Mouse (Mus musculus) embryonic facial prominence, embryonic 14.5 days (tissue): ENCODE measurements at regions not wholly inside any gene's neighbourhood (a gene's known extent, or its start where the extent isn't known, plus 50 kb on each side); places are given as distances from the start of the nearest gene placed in this dataset.

ENCODE experiments used
- ATAC-seq: fragments of 200-750 bp; cut with Nextera tagmentation; 2 replicates; pipeline ENCODE4 v1.8.0; 2017; ENCODE audit warnings: low read depth, moderate number of reproducible peaks, moderate TSS enrichment
- DNase-seq: peaks from one replicate; pipeline ENCODE4 v3.0.0-alpha.2; 2015; ENCODE audit warnings: low spot score
- H3K27ac ChIP-seq: fragments of 300-500 bp; sonication (generic); replicated peaks from 2 replicates; pipeline ENCODE4 v1.5.1; 2014; ENCODE audit warnings: low read depth, mild to moderate bottlenecking, low read length, moderate library complexity
- H3K27me3 ChIP-seq: fragments of 300-500 bp; sonication (generic); replicated peaks from 2 replicates; pipeline ENCODE4 v1.6.1; 2014; ENCODE audit warnings: low read length; ENCODE audit not compliant: control insufficient read depth, insufficient read depth
- H3K36me3 ChIP-seq: fragments of 300-500 bp; sonication (generic); 2 replicates; pipeline ENCODE4 v1.6.1; 2014; ENCODE audit warnings: low read length, mixed read lengths; ENCODE audit not compliant: control insufficient read depth, insufficient read depth
- H3K4me1 ChIP-seq: fragments of 300-500 bp; sonication (generic); 2 replicates; pipeline ENCODE4 v1.6.1; 2014; ENCODE audit warnings: antibody characterized with exemption, low read length; ENCODE audit not compliant: control insufficient read depth, insufficient read depth
- H3K4me2 ChIP-seq: fragments of 300-500 bp; sonication (generic); 2 replicates; pipeline ENCODE4 v1.6.1; 2014; ENCODE audit warnings: low read depth, mild to moderate bottlenecking, low read length, moderate library complexity, mixed read lengths
- H3K4me3 ChIP-seq: fragments of 300-500 bp; sonication (generic); 2 replicates; pipeline ENCODE4 v1.5.1; 2014; ENCODE audit warnings: low read depth, mild to moderate bottlenecking, low read length
- H3K9ac ChIP-seq: fragments of 300-500 bp; sonication (generic); 2 replicates; pipeline ENCODE4 v1.6.1; 2014; ENCODE audit warnings: low read depth, mild to moderate bottlenecking, low read length, moderate library complexity, mixed read lengths
- H3K9me3 ChIP-seq: fragments of 300-500 bp; sonication (generic); 2 replicates; pipeline ENCODE4 v1.6.1; 2016; ENCODE audit warnings: low read length; ENCODE audit not compliant: control insufficient read depth
- WGBS: fragments of 180-500 bp; shearing (Covaris S2); extraction: QIAGEN DNeasy Blood & Tissue Kit; methylation state at CpG from one replicate; pipeline ENCODE4 v1.1.7; 2014; 5-methylcytosine and 5-hydroxymethylcytosine counted together

GRCm38 (mm10) chr9:43976366-43976765 is 66.8 kb upstream of the Thy1 start:
- DNase-seq = no peak
- no peak overlapping the region for H3K27ac ChIP-seq
- 81% methylated on average over 5 of the region's 5 CpGs for WGBS
- no peaks in the 10 kb centered on the region for H3K36me3 ChIP-seq
- H3K4me1 ChIP-seq = no peaks in the 10 kb centered on the region
- no peaks in the 10 kb centered on the region for H3K9me3 ChIP-seq
- ATAC-seq = no peak
- no peak overlapping the region for H3K4me3 ChIP-seq
- H3K9ac ChIP-seq = no peak overlapping the region
- H3K4me2 ChIP-seq = no peak overlapping the region
- H3K27me3 ChIP-seq = no peaks in the 10 kb centered on the region

GRCm38 (mm10) chr9:43977773-43978172 is 65.4 kb upstream of the Thy1 start:
- Histone ChIP-seq H3K9me3 (no peaks in the 10 kb centered on the region), H3K9ac (no peak overlapping the region), H3K4me3 (no peak overlapping the region), H3K4me1 (no peaks in the 10 kb centered on the region), H3K27me3 (no peaks in the 10 kb centered on the region), H3K4me2 (no peak overlapping the region), H3K36me3 (no peaks in the 10 kb centered on the region), H3K27ac (no peak overlapping the region)
- ATAC-seq (no peak), DNase-seq (no peak)
- 79% methylated on average over 3 of the region's 3 CpGs for WGBS

- Histone ChIP-seq H3K9me3 (no peaks in the 10 kb centered on the region), H3K9ac (no peak overlapping the region), H3K4me1 (no peaks in the 10 kb centered on the region), H3K36me3 (no peaks in the 10 kb centered on the region), H3K27me3 (no peaks in the 10 kb centered on the region), H3K4me2 (no peak overlapping the region), H3K4me3 (no peak overlapping the region), H3K27ac (no peak overlapping the region)
- ATAC-seq = no peak
- whole genome bisulfite sequencing = 39% methylated on average over 8 of the region's 8 CpGs
- DNase-seq = no peak
Measured at GRCm38 (mm10) chr9:43981376-43981775, 61.8 kb upstream of the Thy1 start.

GRCm38 (mm10) chr9:43982359-43982889 is 60.8 kb upstream of the Thy1 start:
- 74% methylated on average over 5 of the region's 5 CpGs for WGBS
- Histone ChIP-seq H3K4me1 (no peaks in the 10 kb centered on the region), H3K9me3 (no peaks in the 10 kb centered on the region), H3K4me3 (no peak overlapping the region), H3K27ac (no peak overlapping the region), H3K4me2 (no peak overlapping the region), H3K36me3 (no peaks in the 10 kb centered on the region), H3K27me3 (no peaks in the 10 kb centered on the region), H3K9ac (no peak overlapping the region)
- DNase-seq (no peak), ATAC-seq (no peak)

- H3K9ac ChIP-seq = no peak overlapping the region
- no peaks in the 10 kb centered on the region for H3K27me3 ChIP-seq
- no peak for ATAC-seq
- WGBS = 77% methylated on average over 2 of the region's 2 CpGs
- H3K4me1 ChIP-seq = no peaks in the 10 kb centered on the region
- H3K27ac ChIP-seq = no peak overlapping the region
- no peaks in the 10 kb centered on the region for H3K36me3 ChIP-seq
- no peak overlapping the region for H3K4me3 ChIP-seq
- no peaks in the 10 kb centered on the region for H3K9me3 ChIP-seq
- DNase-seq = no peak
- no peak overlapping the region for H3K4me2 ChIP-seq
Measured at GRCm38 (mm10) chr9:43983220-43983619, 60.0 kb upstream of the Thy1 start.

GRCm38 (mm10) chr9:43984181-43985062 is 58.8 kb upstream of the Thy1 start:
- no peak overlapping the region for H3K27ac ChIP-seq
- H3K9me3 ChIP-seq = no peaks in the 10 kb centered on the region
- DNase-seq (peak; percentile 79), ATAC-seq (peak; percentile 60)
- no peak overlapping the region for H3K9ac ChIP-seq
- H3K27me3 ChIP-seq = no peaks in the 10 kb centered on the region
- H3K4me3 ChIP-seq = no peak overlapping the region
- no peaks in the 10 kb centered on the region for H3K36me3 ChIP-seq
- no peak overlapping the region for H3K4me2 ChIP-seq
- WGBS = 42% methylated on average over 7 of the region's 8 CpGs
- H3K4me1 ChIP-seq = peaks cover 4% of the 10 kb centered on the region

GRCm38 (mm10) chr9:43987957-43988356 is 55.2 kb upstream of the Thy1 start:
- Histone ChIP-seq H3K27ac (no peak overlapping the region), H3K4me1 (peaks cover 13% of the 10 kb centered on the region), H3K4me2 (no peak overlapping the region), H3K9ac (no peak overlapping the region), H3K36me3 (no peaks in the 10 kb centered on the region), H3K9me3 (no peaks in the 10 kb centered on the region), H3K27me3 (no peaks in the 10 kb centered on the region), H3K4me3 (no peak overlapping the region)
- WGBS = 71% methylated on average over 6 of the region's 6 CpGs
- DNase-seq (no peak), ATAC-seq (no peak)

- Histone ChIP-seq H3K4me2 (no peak overlapping the region), H3K9ac (no peak overlapping the region), H3K4me1 (peaks cover 25% of the 10 kb centered on the region), H3K27me3 (no peaks in the 10 kb centered on the region), H3K9me3 (no peaks in the 10 kb centered on the region), H3K36me3 (no peaks in the 10 kb centered on the region), H3K27ac (peak overlapping the region; percentile 63), H3K4me3 (no peak overlapping the region)
- DNase-seq (peak; percentile 70), ATAC-seq (no peak)
- WGBS = 21% methylated on average over 13 of the region's 13 CpGs
Measured at GRCm38 (mm10) chr9:43988981-43989860, 54.0 kb upstream of the Thy1 start.
